Mouse (Mus musculus): ENCODE measurements around the gene Spata17. TPM values are rescaled to one million over a fixed set of nuclear protein-coding genes. Genes with fewer than 3 reads are reported as not detected.

The Spata17 gene
- polyA plus RNA-seq, 1 experiment = 0.65 TPM

DNA sequence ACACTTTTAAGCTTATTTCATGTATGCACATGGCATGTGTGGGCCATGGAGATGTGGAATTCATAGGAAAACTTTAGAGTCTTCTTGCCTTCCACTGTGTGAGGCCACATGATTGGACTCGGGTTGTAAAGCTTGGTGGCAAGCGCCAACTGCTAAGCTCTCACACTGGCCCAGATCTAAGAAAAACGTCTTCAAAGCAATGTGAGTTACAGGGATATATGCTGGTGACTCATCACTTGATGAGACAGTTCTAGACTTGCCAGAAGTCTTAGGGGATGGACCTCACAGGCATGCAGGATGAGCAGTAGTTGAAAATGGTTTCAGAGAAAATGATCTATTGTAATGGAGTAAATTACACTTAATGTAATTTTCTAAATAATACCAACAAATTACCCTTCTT is 114.6 kb downstream of the Spata17 start:
- TF ChIP-seq POLR2A (IDR thresholded peaks at IDR 0.05; ENCODE audit: low read depth, low read length) (no peak), CTCF (IDR thresholded peaks at IDR 0.05; ENCODE audit: borderline replicate concordance, insufficient read depth, low read length) (no peak)
- H3K4me3 ChIP-seq (ENCODE audit: insufficient read depth, low read length) = no peak overlapping the region
- no peaks in the 10 kb centered on the region for H3K4me1 ChIP-seq (ENCODE audit: control insufficient read depth, insufficient read depth, low read length)
- H3K27ac ChIP-seq (ENCODE audit: insufficient read depth, low read length) = no peak overlapping the region

DNA sequence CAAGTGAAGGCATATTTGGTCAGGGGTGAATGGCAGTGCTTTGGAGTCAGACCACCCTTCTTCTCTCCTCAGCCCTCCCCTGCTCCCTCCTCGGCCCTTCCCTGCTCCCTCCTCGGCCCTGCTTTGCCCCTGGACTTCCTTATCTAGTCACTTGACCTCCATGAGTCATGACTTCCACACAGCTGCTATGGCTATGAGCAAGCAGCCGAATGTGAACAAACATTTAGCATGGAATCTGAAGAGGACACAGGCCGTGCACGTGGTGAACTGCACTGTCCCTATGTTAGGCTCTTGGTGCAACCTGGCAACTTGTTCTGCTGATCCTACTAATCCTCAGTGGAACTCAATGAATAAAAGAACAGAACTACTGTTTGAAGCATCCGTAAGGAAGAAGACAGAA is 117.0 kb downstream of the Spata17 start:
- H3K4me1 ChIP-seq (ENCODE audit: control insufficient read depth, insufficient read depth, low read length) = no peaks in the 10 kb centered on the region
- TF ChIP-seq POLR2A (IDR thresholded peaks at IDR 0.05; ENCODE audit: low read depth, low read length) (no peak), CTCF (IDR thresholded peaks at IDR 0.05; ENCODE audit: borderline replicate concordance, insufficient read depth, low read length) (no peak)
- no peak overlapping the region for H3K27ac ChIP-seq (ENCODE audit: insufficient read depth, low read length)
- no peak overlapping the region for H3K4me3 ChIP-seq (ENCODE audit: insufficient read depth, low read length)

DNA sequence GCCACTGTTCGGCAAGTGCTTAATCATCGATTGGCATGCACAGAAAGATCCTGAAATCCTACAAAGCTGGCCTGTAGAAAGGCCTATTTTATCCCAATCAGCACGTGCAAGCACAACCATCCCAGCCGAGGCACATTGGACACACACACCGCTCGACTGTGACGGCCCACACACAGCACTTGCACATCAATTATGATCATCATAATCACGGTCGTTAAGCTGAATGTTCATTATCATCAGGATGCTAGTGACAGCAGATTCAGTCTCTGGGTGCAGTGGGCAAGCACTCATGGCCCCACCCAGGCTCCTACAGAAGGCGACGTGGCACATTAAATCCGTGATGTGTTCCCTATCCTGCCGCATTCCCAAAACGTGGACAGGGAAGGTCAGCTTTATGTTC is 122.7 kb downstream of the Spata17 start:
- Histone ChIP-seq H3K4me1 (ENCODE audit: control insufficient read depth, insufficient read depth, low read length) (no peaks in the 10 kb centered on the region), H3K27ac (ENCODE audit: insufficient read depth, low read length) (no peak overlapping the region), H3K4me3 (ENCODE audit: insufficient read depth, low read length) (no peak overlapping the region)
- TF ChIP-seq CTCF (IDR thresholded peaks at IDR 0.05; ENCODE audit: borderline replicate concordance, insufficient read depth, low read length) (no peak), POLR2A (IDR thresholded peaks at IDR 0.05; ENCODE audit: low read depth, low read length) (no peak)

DNA sequence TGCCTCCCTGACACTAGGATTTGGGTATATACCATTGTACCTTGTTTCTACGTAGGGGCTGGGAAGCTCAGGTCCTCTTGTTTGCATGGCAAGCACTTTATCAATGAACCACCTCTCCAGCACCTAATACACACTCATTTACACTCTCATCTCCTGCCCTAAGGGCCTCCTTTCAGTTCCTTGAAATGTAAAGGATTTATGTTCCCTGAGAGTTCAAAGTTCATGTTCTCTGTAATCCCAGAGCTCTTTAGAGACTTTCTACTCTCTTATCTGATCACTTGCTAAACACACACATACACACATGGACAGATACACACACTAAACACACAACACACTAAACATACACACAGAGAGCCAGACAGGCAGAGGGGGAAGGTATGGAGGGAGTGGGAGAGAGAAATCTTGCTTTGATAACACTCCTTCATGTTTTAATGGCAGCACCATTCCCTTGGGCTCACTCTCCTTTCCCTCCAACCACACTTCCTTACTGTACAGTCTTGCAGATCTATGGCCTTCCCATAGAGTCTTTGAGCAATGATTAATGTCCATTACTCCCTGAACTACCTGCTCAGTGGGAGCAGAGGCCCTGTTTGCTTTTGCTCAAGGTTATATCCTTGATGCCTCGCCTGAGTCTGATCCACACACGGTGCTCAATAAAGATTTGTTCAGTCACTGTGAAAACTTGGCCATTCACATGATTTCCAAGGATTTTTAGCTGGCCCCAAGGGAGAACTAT is 126.4 kb downstream of the Spata17 start:
- no peak overlapping the region for H3K4me3 ChIP-seq (ENCODE audit: insufficient read depth, low read length)
- no peaks in the 10 kb centered on the region for H3K4me1 ChIP-seq (ENCODE audit: control insufficient read depth, insufficient read depth, low read length)
- no peak overlapping the region for H3K27ac ChIP-seq (ENCODE audit: insufficient read depth, low read length)
- TF ChIP-seq CTCF (IDR thresholded peaks at IDR 0.05; ENCODE audit: borderline replicate concordance, insufficient read depth, low read length) (no peak), POLR2A (IDR thresholded peaks at IDR 0.05; ENCODE audit: low read depth, low read length) (no peak)

DNA sequence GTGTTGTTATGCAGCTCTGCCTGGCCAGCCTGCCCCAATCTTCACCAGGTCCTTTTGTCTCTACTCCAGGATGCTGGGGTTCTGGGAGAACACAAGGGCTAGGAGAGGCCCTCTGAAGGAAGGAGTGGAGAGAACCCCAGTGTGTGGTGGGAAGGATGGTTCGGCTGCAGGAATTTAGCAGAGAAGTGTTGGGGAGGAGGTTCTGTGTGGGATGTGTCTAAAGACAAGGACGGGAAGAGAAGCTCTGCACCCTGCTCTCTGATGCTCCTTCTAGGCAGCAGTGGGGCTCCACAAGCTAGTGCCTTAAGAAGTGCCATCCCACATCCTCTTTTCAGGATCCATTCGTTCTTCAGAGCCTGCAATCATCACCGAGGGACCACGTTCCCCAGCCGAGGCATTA is 129.2 kb downstream of the Spata17 start:
- Histone ChIP-seq H3K4me3 (ENCODE audit: insufficient read depth, low read length) (no peak overlapping the region), H3K27ac (ENCODE audit: insufficient read depth, low read length) (no peak overlapping the region), H3K4me1 (ENCODE audit: control insufficient read depth, insufficient read depth, low read length) (no peaks in the 10 kb centered on the region)
- TF ChIP-seq POLR2A (IDR thresholded peaks at IDR 0.05; ENCODE audit: low read depth, low read length) = no peak
- TF ChIP-seq CTCF (IDR thresholded peaks at IDR 0.05; ENCODE audit: borderline replicate concordance, insufficient read depth, low read length) = no peak

DNA sequence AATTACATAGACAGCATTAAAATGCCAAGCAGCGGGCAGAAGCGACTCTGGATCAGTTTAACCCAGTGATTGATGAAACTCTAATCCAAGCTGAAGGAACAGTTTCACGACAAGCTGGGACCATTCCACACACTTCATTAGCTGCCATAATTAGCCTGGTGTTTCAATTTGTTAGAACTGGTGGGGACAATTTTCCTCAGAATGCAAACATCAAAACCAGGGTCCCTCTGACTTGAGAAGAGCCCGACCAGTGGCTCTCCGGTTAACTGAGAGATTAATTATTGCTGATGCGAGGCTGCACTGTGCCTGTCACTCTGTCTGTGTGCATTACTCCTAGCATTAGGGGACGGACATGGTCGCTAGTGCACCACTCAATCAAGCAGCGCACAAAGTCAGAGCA is 137.9 kb downstream of the Spata17 start:
- no peak overlapping the region for H3K4me3 ChIP-seq (ENCODE audit: insufficient read depth, low read length)
- no peak for TF ChIP-seq CTCF (IDR thresholded peaks at IDR 0.05; ENCODE audit: borderline replicate concordance, insufficient read depth, low read length)
- TF ChIP-seq POLR2A (IDR thresholded peaks at IDR 0.05; ENCODE audit: low read depth, low read length) = no peak
- no peak overlapping the region for H3K27ac ChIP-seq (ENCODE audit: insufficient read depth, low read length)

DNA sequence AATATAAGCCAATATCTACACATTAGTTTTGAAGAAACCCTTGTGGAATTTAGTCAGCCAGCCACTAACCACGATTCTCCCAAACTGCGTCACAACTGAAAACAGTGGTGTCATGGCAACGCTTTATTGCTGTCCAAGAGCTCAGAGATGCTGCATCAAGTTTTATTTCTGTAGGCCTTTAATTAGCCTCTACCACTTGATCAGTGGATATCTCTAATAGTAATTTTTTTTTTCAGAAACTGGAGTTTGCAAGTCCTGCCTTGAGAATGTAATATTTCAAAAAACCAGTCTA is 138.3 kb downstream of the Spata17 start:
- no peak overlapping the region for H3K27ac ChIP-seq (ENCODE audit: insufficient read depth, low read length)
- H3K4me1 ChIP-seq (ENCODE audit: control insufficient read depth, insufficient read depth, low read length) = no peaks in the 10 kb centered on the region; the same call in 1 of the 2 replicates
- no peak for TF ChIP-seq POLR2A (IDR thresholded peaks at IDR 0.05; ENCODE audit: low read depth, low read length)
- TF ChIP-seq CTCF (IDR thresholded peaks at IDR 0.05; ENCODE audit: borderline replicate concordance, insufficient read depth, low read length) = no peak
- H3K4me3 ChIP-seq (ENCODE audit: insufficient read depth, low read length) = no peak overlapping the region

More for the DNA sequence above, 137.9 kb downstream of the Spata17 start:
- no peaks in the 10 kb centered on the region; the same call in 1 of the 2 replicates for H3K4me1 ChIP-seq (ENCODE audit: control insufficient read depth, insufficient read depth, low read length)

DNA sequence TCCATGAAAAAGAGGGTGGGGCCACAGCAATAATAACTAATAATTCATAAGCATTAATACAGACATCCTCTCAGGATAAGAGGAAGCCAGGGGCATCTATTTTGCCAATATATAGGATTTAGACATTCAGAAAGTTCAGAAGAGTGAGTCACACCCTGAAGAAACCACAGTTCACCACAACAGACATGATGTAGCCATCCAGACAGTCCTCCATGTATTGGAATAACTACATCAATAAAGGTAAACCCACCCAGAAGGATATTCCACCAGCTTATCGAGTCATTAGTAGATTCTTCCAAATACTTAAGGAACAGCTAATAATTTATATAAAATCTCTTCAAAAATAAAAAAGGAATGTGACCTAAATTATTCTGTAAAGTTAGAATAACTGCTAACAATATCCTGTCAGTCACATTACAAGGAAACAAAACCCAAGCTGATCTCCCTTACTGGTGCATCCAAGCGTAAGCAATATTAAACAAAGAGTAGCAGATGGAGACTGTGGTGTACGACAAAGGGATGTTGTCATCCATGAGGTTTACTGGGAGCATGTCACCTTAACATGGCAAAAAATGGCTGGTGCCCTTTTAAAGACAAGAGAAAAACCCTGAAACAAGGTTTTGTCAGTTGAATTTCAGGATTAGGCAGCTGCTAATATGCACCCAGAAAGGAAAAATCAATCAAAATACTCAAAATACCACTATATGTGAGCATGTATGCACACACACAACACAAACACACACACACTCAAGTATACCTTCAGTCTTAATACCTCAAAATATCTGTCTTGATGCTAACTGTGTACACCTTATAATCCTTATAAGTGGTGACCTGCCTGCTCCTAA is 138.8 kb downstream of the Spata17 start:
- Histone ChIP-seq H3K4me3 (ENCODE audit: insufficient read depth, low read length) (no peak overlapping the region), H3K27ac (ENCODE audit: insufficient read depth, low read length) (no peak overlapping the region), H3K4me1 (ENCODE audit: control insufficient read depth, insufficient read depth, low read length) (no peaks in the 10 kb centered on the region; the same call in 1 of the 2 replicates)
- TF ChIP-seq POLR2A (IDR thresholded peaks at IDR 0.05; ENCODE audit: low read depth, low read length) = no peak
- TF ChIP-seq CTCF (IDR thresholded peaks at IDR 0.05; ENCODE audit: borderline replicate concordance, insufficient read depth, low read length) = no peak

DNA sequence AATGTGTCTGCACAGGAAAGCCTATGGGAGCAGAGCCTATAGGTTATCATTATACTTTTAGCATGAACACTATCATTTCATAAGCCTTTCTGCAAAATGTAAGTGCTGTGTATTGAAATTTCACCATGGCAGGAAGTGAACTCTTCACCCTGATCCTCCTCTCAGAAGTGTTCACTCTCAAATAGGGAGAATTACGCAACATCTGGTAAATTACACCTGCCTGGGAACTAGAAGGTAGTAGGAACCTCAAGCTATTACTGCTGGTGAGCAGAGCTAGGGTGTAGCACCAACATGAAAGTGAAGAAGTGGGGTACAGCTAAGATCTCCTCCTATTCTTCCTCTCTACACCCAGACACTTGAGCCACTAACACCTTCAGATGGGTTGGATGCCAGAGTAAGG is 155.4 kb downstream of the Spata17 start:
- Histone ChIP-seq H3K4me3 (ENCODE audit: insufficient read depth, low read length) (no peak overlapping the region), H3K4me1 (ENCODE audit: control insufficient read depth, insufficient read depth, low read length) (no peaks in the 10 kb centered on the region), H3K27ac (ENCODE audit: insufficient read depth, low read length) (no peak overlapping the region)
- TF ChIP-seq POLR2A (IDR thresholded peaks at IDR 0.05; ENCODE audit: low read depth, low read length) = no peak
- no peak for TF ChIP-seq CTCF (IDR thresholded peaks at IDR 0.05; ENCODE audit: borderline replicate concordance, insufficient read depth, low read length)

DNA sequence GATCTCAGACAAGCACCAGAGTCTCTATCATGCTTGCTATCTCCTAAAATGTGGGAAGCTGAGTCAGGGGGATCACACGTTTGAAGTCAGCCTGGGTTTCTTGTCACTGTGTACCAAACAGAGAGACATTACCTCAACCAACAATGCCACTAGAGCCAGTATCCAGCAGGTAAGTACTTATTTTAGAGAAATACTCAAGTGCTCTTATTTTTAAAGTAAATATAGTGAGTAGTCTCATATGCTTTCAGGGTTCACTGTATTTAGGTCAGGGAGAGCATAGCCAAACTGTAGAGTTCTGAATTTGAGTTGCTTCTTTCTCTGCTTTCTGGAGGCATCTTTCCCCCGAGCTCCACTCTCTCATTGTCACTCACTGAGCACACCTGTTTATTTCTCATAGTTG is 160.9 kb downstream of the Spata17 start:
- no peak for TF ChIP-seq CTCF (IDR thresholded peaks at IDR 0.05; ENCODE audit: borderline replicate concordance, insufficient read depth, low read length)
- no peak for TF ChIP-seq POLR2A (IDR thresholded peaks at IDR 0.05; ENCODE audit: low read depth, low read length)
- Histone ChIP-seq H3K4me1 (ENCODE audit: control insufficient read depth, insufficient read depth, low read length) (no peaks in the 10 kb centered on the region; the same call in 1 of the 2 replicates), H3K27ac (ENCODE audit: insufficient read depth, low read length) (no peak overlapping the region), H3K4me3 (ENCODE audit: insufficient read depth, low read length) (no peak overlapping the region)
